Mouse (Mus musculus) adipocyte (in vitro differentiated cells): ENCODE data around the gene Ccdc13.

ENCODE experiments used
- DNase-seq: peaks from one replicate; pipeline ENCODE4 v3.0.0-alpha.2; 2016; ENCODE audit warnings: low spot score

The Ccdc13 gene

DNA sequence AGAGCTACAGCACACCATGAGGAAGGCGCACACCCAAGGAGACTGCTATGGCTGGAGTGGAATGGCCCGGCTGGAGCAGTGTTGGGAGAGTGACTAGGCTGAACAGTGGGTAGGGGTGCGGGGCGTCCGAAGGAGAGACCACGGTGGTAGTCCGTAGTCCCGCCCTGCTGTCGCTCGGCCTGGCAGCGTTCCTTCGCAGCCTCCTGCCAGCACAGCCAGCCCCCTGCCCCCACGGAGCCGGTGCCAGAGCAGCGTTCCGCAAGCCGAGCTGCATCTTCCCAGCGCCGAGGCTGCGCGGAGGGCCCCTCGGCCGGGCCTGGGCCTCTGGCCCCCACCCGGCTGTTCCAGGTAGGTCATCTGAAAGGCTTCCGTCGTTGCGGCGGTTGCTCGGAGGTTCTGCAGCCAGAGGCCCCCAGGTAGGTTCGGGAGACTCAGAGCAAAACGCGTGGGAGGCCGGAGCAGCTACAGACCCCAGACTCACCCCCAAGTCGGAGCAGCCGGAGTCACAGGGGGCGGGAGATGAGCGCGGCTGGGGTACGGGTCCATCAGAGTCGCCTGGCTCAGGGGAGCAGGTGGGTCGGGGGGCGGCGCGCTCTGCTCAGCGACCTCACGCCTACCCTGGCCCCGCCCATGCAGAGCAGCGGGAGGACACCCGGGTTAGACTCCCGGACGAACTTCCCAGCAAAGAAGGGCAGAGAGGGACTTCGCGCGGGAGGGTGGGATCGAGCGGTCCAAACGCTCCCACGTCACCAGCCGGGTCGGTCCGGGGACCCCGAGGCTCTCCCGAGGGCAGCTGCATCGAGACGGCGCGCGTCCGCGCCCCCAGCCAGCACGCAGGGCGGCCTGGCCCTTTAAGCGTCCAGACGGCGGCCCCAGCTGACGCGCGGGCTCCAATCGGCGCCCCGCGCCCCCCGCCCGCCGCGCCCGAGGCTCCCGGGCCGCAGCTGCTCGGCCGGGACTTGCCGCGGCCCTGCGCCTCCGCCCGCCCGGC, 79.9 kb downstream of the Ccdc13 start, which contains the start of gene Zfp651:
Zfp651 (plus strand) TSS at position 240 of the 991 bp plus-strand sequence.
- peak; percentile 44 for DNase-seq

DNA sequence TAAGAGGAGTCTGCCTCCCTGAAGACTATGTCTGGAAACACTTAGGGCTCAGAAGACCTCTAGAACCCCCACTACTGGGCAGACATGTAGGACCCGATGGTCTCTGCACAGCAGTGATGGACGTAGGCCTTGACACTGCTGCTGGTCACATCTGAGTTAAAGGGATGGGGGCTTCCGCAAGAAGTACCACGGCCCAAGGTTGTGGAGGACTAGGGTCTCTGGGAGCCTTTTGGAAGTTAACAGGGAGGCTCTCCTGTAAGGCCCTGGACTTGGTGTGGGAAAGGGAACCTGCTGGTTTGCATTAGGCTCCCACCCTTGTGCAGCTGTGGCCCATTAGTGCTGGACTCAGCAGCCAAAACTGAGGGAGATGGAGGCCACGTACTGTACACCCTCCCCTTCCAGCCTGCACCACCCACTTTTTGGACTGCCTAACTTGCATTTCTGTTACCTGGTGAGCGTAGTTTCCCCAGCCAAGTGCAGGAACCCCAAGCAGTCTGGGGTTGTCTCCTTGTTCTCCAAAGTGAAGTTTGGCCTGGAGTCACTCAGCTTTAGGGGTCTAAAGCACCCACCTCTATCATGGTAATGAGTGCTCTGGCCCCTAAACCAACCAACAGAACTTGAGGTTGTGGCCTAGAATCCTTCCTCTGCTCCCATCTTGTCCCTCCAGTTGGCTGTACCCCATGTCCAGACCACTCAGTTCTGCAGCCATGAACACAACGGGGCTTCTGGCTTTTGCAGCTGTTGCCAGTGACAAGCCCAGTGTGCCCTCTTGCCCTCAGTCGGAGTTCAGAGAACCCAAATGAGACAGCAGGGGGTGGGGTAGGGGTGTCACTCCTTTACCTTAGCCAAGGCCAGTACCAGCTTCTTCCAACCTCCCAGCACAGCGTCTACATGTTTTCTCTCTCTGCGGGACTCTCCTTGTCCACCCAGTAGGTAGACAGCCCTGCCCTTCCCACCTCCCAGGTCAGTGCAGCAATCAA, 81.1 kb downstream of the Ccdc13 start:
- DNase-seq = peak; percentile 23

DNA sequence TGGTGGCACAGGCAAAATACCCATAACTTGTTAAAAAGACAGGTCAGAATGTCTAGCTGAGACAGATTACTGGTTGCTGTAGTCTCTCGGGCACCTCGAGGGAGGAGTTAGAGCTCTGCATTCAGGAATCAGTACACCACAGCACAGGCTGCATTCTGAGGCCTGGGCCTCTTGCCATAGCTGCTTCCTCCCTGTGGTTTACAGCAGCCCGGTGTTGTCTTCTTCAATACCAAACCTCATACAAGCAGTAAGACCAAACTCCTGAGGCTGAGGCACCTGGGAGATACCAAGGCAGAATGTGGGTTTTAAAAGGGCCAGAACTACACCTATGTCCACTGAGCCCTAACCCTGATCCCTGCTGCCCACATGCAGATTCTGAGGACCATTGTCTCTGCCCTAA, 81.8 kb downstream of the Ccdc13 start:
- peak; percentile 45 for DNase-seq

DNA sequence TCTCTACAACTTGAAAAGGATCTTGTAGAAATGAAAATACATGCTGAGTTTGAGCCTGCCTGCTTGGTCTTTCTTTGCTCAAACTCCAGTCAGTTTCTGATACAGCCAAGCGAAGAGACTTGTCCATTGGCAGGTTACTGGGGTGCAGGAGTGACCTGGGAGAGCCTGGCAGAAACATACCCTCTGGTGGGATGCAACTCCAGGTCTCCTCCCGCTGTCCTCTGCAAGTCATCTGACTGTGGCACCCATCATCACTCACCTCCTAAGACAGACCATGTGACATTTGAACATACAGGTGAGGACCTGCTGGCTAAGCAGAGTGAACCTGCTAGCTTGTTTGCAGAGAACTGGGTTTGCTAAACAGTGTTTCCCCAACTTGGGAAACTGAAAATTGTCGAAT, 82.5 kb downstream of the Ccdc13 start:
- DNase-seq = no peak

DNA sequence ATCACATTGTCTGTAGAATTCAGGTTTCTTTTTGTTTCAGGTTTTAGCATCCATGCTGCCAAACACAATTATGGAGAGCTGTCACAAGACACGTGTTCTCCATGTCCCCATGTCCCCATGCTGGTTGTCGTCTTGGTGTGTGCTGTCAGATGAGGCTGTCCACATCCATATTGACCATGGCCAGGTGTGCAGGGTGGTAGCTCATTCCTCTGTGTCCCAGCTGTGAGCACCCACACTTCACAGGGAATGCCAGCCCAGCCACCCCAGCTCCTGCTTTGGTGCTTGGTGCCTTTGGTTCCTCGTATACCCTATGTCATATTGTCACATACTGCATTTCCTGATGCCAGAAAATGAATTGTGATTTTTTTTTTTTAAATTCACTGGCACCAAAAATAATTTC, 84.6 kb downstream of the Ccdc13 start:
- DNase-seq = no peak

DNA sequence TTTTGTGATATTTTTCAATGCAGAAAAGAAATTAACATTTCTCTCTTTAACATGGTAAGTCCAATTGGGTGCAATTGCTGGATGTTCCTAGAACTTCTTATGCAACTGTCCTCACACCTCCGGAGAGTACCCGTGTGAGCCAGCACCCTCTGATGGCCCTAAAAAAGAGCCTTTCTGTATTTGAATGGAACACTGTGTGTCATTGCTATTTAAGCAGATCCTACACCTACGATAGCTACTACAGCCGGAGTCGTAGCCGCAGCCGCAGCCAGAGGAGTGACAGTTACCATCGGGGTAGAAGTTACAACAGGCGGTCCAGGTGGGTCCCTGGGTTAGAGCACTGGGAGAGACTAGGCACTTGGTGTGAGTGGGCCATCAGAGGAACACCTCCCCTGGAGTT, 86.5 kb downstream of the Ccdc13 start:
- DNase-seq = no peak
